Mouse (Mus musculus) thymus, adult 2 months (tissue): ENCODE data around the gene Klk1b3.

Source experiments
- CTCF ChIP-seq: fragments of 200-500 bp; IDR thresholded peaks from 2 replicates; pipeline ENCODE4 v1.5.1; 2012; ENCODE audit warnings: mild to moderate bottlenecking, control low read depth, low read length, moderate library complexity, borderline replicate concordance; ENCODE audit not compliant: control insufficient read depth, poor library complexity, insufficient read depth; ENCODE audit errors: extremely low read depth
- POLR2A ChIP-seq: fragments of 200-500 bp; IDR thresholded peaks from 2 replicates; pipeline ENCODE4 v1.6.1; 2012; ENCODE audit warnings: mild to moderate bottlenecking, low read length, control low read depth, moderate library complexity; ENCODE audit not compliant: control insufficient read depth, poor library complexity, insufficient read depth; ENCODE audit errors: extremely low read depth

GRCm38 (mm10) chr7:44246984-44247470 lies 49.0 kb downstream of the Klk1b3 start:
- no peak for TF ChIP-seq POLR2A
- no peak for TF ChIP-seq CTCF
